Mouse (Mus musculus) intestine, embryonic 14.5 days (tissue): ENCODE measurements around the gene Orai1. TPM values are rescaled to one million over a fixed set of nuclear protein-coding genes. Genes with fewer than 3 reads are reported as not detected.
A peak's percentile ranks its signal among the peaks of the same experiment; 100 is the strongest.

Experiments
- ATAC-seq: fragments of 200-750 bp; cut with Nextera tagmentation; replicated peaks from 2 replicates; pipeline ENCODE4 v1.8.0; 2017; ENCODE audit warnings: low read depth, moderate number of reproducible peaks, moderate TSS enrichment, moderate library complexity; ENCODE audit not compliant: low FRiP score, low TSS enrichment
- DNase-seq: peaks from one replicate; pipeline ENCODE4 v3.0.0-alpha.2; 2018; ENCODE audit warnings: low spot score
- H3K27ac ChIP-seq: fragments of 300-500 bp; sonication (generic); 2 replicates; pipeline ENCODE4 v1.5.1; 2014; ENCODE audit warnings: low read depth, mild to moderate bottlenecking, control low read depth
- H3K27me3 ChIP-seq: fragments of 300-500 bp; sonication (generic); replicated peaks from 2 replicates; pipeline ENCODE4 v1.6.1; 2014; ENCODE audit warnings: low read length, control low read depth; ENCODE audit not compliant: control insufficient read depth, insufficient read depth
- H3K36me3 ChIP-seq: fragments of 300-500 bp; sonication (generic); 2 replicates; pipeline ENCODE4 v1.6.1; 2014; ENCODE audit warnings: low read length, control low read depth; ENCODE audit not compliant: control insufficient read depth, insufficient read depth
- H3K4me1 ChIP-seq: fragments of 300-500 bp; sonication (generic); replicated peaks from 2 replicates; pipeline ENCODE4 v1.6.1; 2014; ENCODE audit warnings: low read length, control low read depth, mixed read lengths; ENCODE audit not compliant: control insufficient read depth, insufficient read depth
- H3K4me2 ChIP-seq: fragments of 300-500 bp; sonication (generic); 2 replicates; pipeline ENCODE4 v1.6.1; 2014; ENCODE audit warnings: low read length
- H3K4me3 ChIP-seq: fragments of 300-500 bp; sonication (generic); 2 replicates; pipeline ENCODE4 v1.5.1; 2014; ENCODE audit warnings: low read depth, low read length, control low read depth, mixed read lengths
- H3K9ac ChIP-seq: fragments of 300-500 bp; sonication (generic); 2 replicates; pipeline ENCODE4 v1.6.1; 2014; ENCODE audit warnings: mild to moderate bottlenecking, low read length
- H3K9me3 ChIP-seq: fragments of 300-500 bp; sonication (generic); 2 replicates; pipeline ENCODE4 v1.6.1; 2016; ENCODE audit warnings: low read length, control low read depth; ENCODE audit not compliant: control insufficient read depth
- WGBS: fragments of 180-500 bp; shearing (Covaris S2); extraction: QIAGEN DNeasy Blood & Tissue Kit; methylation state at CpG from one replicate; pipeline ENCODE4 v1.1.7; 2014; 5-methylcytosine and 5-hydroxymethylcytosine counted together
- polyA plus RNA-seq: library from polyadenylated mRNA; unstranded; fragments of >200 nt; fragmentation: Nextera tagmentation; extraction: Ambion mirVana; gene quantifications from 2 replicates; pipeline ENCODE4 v1.2.1, GENCODE M21; 2014

The Orai1 gene
- polyA plus RNA-seq, 1 experiment from 2014 or later: 17.7 TPM

DNA sequence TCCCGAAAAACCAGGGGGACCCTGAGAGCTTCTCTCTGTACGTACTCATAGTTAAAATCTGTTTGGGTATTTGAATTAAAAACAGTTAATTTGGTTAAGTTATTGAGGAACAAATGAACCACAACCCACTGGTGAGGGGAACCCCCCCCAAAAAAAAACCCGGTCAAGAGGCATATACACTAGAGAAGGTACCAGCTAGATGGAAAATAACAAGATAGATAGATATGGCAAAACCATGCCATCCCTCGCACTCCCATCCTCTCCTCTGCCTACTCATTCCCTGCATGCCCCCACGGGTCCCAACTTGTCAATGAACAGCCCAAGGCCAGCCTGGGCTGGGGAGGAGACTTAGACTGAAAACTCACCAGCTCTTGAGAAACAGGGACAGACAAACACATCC, 30.4 kb upstream of the Orai1 start:
- WGBS: 94% methylated on average over 5 of the region's 5 CpGs

DNA sequence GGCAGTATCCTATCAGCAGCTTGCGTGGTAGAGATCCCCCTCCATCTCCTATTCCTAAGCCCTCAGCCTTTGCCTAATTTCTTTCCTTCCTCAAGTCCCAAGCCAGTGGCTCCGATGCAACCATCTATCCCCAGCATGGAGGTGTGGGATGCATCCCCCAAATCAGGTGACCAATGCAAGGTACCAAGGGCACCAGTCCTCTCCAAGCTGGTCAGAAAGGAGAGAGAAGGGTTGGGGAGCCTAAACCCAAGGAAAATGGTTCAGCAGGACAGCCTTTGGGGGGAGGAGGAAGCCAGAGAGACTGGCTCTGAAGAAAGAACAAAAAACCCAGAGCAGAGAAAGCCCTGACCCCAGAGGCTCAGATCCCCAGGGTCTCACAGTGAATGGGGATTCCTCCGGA, 29.6 kb upstream of the Orai1 start:
- Histone ChIP-seq H3K4me3 (no peak overlapping the region), H3K27ac (no peak overlapping the region), H3K9ac (no peak overlapping the region), H3K9me3 (no peaks in the 10 kb centered on the region), H3K36me3 (0 out of 2 replicates have a peak, but pooled peaks cover 3% of the 10 kb centered on the region), H3K4me2 (no peak overlapping the region), H3K27me3 (no peaks in the 10 kb centered on the region), H3K4me1 (peaks cover 16% of the 10 kb centered on the region)
- 83% methylated on average over 3 of the region's 3 CpGs for WGBS
- DNase-seq (no peak), ATAC-seq (no peak)

More for the DNA sequence above, 30.4 kb upstream of the Orai1 start:
- Histone ChIP-seq H3K9ac (no peak overlapping the region), H3K4me1 (peaks cover 8% of the 10 kb centered on the region; the same call in 1 of the 2 replicates), H3K9me3 (no peaks in the 10 kb centered on the region), H3K36me3 (0 out of 2 replicates have a peak, but pooled peaks cover 3% of the 10 kb centered on the region), H3K27ac (no peak overlapping the region), H3K27me3 (no peaks in the 10 kb centered on the region), H3K4me2 (no peak overlapping the region), H3K4me3 (no peak overlapping the region)
- no peak for DNase-seq
- no peak for ATAC-seq

DNA sequence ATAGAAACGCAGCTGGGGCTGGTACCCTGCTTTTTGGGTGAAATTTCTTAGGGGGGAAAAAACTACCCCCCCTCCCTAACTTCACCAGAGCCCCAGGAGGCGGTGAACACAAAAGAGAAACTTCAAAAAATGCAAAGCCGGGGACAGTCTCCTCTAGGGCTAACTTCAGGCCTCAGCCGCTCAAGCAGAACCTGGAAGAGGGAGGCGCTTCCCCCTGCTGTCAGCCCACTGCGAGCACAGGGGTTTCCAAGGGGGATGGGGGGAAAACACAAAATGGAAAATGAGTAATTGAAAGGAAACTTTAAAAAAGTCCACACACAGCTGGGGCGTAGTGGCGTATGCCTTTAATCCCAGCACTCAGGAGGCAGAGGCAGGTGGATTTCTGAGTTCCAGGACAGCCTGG, 28.8 kb upstream of the Orai1 start:
- Histone ChIP-seq H3K9me3 (no peaks in the 10 kb centered on the region), H3K9ac (no peak overlapping the region), H3K4me3 (no peak overlapping the region), H3K27me3 (no peaks in the 10 kb centered on the region), H3K4me2 (no peak overlapping the region), H3K27ac (no peak overlapping the region), H3K4me1 (peaks cover 24% of the 10 kb centered on the region), H3K36me3 (no peaks in the 10 kb centered on the region)
- DNase-seq: no peak
- 60% methylated on average over 8 of the region's 8 CpGs for WGBS
- ATAC-seq: no peak

GRCm38 (mm10) chr5:122987211-122988020, 27.5 kb upstream of the Orai1 start:
- DNase-seq: no peak
- 4% methylated on average over 39 of the region's 39 CpGs for WGBS
- ATAC-seq: no peak
- Histone ChIP-seq H3K9ac (peak overlapping the region; percentile 71), H3K9me3 (no peaks in the 10 kb centered on the region), H3K4me1 (peaks cover 29% of the 10 kb centered on the region), H3K4me3 (peak overlapping the region; percentile 71), H3K36me3 (no peaks in the 10 kb centered on the region), H3K4me2 (peak overlapping the region; percentile 100), H3K27me3 (no peaks in the 10 kb centered on the region), H3K27ac (no peak overlapping the region)

- DNase-seq: peak; percentile 84
- Histone ChIP-seq H3K4me1 (peaks cover 29% of the 10 kb centered on the region), H3K4me3 (peak overlapping the region; percentile 71), H3K27me3 (no peaks in the 10 kb centered on the region), H3K9me3 (no peaks in the 10 kb centered on the region), H3K36me3 (no peaks in the 10 kb centered on the region), H3K9ac (peak overlapping the region; percentile 71), H3K4me2 (peak overlapping the region; percentile 100), H3K27ac (peak overlapping the region; percentile 72)
- WGBS: under 1% methylated on average over 41 of the region's 41 CpGs
- 0 out of 2 replicates have a peak, but pooled peaks have one; percentile 24 for ATAC-seq
These were observed 26.7 kb upstream of the Orai1 start for GRCm38 (mm10) chr5:122988021-122988751.

GRCm38 (mm10) chr5:122989001-122989525, 25.8 kb upstream of the Orai1 start:
- ATAC-seq: peak; percentile 64
- Histone ChIP-seq H3K9ac (peak overlapping the region; percentile 71), H3K27ac (peak overlapping the region; percentile 72), H3K36me3 (no peaks in the 10 kb centered on the region), H3K27me3 (no peaks in the 10 kb centered on the region), H3K4me2 (peak overlapping the region; percentile 100), H3K9me3 (no peaks in the 10 kb centered on the region), H3K4me1 (peaks cover 29% of the 10 kb centered on the region), H3K4me3 (peak overlapping the region; percentile 71)
- DNase-seq: peak; percentile 91
- WGBS: under 1% methylated on average over 39 of the region's 39 CpGs

DNA sequence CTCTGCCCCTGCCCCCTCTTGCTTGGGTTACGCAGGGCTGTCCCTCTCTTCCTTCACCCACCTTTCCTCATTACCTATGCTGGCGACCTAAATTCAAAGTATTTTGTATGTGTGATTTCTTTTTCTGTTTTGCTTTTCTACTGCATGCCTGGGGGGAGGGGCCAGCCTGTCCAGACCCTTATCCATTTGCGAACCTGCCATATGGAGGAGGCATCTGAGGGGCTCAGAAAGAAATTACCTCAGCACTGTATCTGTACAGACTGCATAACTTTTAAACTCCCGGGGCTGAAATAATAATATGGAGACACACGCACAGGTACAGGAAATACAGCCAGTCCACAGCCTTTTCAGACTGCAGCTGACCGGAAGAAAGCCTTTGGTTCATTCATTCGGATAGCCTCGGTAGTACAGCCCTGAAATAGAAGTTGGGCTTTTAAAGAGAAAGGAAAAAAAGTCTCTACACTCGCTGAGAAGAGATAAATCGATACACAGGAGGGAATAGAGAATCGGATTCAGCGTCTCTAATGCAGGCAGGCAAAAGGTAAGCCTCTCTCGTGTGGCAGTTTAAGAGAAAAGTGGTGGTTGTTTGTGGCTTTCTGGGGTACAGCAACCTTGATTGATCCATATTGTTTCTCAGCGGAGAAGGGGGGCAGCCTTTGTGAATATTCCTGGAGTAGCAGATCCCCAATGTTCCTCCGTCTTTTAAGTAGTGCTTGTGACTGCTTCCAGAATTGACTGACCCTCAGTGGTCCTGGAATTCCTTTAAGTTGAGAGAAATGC, 25.1 kb upstream of the Orai1 start, which contains the start of gene Kdm2b:
Kdm2b (minus strand) TSS at position 273 of the 780 bp plus-strand sequence.
- Histone ChIP-seq H3K4me1 (peaks cover 29% of the 10 kb centered on the region), H3K36me3 (no peaks in the 10 kb centered on the region), H3K27ac (peak within 1 kb of the TSS; percentile 72), H3K9ac (peak within 1 kb of the TSS; percentile 71), H3K27me3 (no peaks in the 10 kb centered on the region), H3K4me2 (peak within 1 kb of the TSS; percentile 100), H3K4me3 (peak within 1 kb of the TSS; percentile 71), H3K9me3 (no peaks in the 10 kb centered on the region)
- WGBS: 5% methylated on average over 14 of the region's 15 CpGs
- peak; percentile 75 for DNase-seq
- ATAC-seq: no peak
